Mouse (Mus musculus) lung, postnatal 25 days (tissue): ENCODE measurements around the gene Exoc3l4.
A peak's percentile ranks its signal among the peaks of the same experiment; 100 is the strongest.

ENCODE experiments used
- DNase-seq: peaks from one replicate; pipeline ENCODE4 v3.0.0; 2022; ENCODE audit warnings: low spot score

Exoc3l4 gene

DNA sequence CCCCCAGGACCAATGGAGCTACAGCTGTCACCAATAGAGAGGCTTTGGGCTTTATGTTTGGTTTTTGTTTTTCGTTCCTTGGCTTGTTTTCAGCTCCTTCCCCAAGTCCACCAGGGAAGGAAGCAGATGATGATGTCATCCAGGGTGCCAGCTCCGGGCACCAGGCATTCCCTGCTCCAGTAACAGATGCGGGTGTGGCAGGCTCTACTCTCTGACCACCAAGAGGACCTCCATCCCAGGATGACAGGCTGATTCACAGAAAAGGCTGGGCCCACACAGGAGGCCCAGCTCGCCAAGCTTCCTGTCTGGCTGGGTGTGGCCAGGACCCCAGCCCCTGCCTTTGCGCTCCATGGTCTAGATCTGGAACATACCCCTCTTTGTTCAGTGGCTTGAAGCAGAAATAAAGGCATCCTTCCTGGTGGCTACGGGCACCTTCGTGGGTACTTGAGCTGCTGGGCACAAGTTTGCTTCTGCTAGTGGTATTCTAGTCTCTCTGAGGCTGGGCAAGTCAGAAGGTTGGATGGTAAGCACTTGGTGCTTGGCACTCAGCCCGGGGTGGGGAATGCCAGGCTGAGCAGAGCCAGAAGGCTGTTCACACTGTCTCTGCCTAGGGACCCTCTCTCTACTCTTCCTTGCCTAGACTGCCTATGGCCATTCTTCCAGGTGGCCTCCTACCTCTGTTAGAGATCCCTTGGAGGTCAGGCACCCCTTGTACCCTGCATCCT, 5.0 kb upstream of the Exoc3l4 start:
- DNase-seq, result no peak

DNA sequence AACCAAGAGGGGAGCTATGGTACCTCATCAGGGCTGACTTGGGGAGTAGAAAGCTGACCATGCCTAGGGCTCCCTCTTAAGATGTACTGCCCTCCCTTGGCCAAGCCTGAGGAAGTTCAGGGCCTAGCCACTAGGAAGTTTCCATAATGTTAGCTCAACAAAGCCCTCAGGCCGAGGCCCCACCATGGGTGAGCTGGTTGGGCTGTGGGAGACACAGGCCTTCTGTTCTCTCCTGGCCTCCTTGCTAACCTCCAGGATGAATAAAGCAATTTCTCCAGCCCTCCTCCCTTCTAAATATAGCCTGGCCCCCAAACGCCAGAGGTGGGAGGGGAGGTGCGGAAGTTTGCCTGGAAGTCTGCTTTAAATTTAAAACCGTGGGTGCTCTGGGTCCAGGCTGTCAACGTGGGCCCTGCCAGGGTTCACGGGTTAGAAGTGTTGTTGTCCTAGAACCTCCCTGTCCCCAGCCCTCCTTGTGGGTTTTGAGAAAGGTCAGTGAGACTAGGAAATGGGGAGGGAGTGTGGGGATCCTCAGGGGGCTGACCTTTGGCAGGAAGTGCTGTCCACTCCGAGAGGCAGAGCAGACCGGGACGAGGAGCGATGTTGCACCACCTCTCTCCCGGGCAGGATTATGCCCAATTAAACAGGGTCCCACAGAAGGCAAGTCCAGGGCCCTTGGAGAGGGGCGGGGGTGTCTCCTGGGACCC, 4.1 kb upstream of the Exoc3l4 start:
- DNase-seq, result no peak

DNA sequence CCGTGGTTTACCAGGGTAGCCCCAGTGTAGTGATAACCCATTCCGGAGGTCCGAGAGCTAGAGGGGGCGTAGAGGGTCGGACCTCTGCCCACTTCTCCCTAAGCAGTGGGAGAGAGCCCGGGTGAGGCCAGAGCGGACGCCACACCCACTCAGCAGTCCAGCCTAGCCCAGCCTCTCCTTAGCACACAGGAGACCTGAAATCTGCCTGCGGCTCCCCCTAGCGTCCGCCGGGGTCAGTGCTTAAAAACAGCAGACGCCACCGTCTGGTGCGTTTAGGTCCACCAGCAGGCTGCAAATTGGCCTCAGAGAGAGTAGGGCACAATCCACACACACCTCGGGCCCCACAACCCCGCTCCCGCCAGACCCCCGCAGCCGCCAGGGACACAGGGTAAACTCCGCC, 3.5 kb upstream of the Exoc3l4 start:
- peak; percentile 93 for DNase-seq

DNA sequence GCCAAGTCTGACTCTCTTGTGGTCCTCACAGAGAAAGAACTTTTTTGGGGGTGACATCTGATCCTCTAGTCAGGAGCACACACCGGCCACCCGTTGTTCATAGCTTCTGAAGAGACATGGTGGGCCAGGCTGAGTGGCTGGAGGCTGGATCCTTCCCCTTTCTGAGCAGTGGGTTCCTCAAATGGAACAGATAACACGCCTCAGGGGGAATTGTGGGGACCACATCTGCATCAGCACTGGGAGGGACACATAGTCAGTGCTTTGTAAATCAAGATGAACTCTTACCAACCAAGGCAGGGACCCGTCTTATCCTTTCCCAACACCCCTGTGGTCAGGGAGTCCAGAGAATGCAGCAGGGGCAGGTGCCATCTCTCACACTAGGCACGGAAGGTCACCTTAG, 3.1 kb downstream of the Exoc3l4 start:
- no peak for DNase-seq

DNA sequence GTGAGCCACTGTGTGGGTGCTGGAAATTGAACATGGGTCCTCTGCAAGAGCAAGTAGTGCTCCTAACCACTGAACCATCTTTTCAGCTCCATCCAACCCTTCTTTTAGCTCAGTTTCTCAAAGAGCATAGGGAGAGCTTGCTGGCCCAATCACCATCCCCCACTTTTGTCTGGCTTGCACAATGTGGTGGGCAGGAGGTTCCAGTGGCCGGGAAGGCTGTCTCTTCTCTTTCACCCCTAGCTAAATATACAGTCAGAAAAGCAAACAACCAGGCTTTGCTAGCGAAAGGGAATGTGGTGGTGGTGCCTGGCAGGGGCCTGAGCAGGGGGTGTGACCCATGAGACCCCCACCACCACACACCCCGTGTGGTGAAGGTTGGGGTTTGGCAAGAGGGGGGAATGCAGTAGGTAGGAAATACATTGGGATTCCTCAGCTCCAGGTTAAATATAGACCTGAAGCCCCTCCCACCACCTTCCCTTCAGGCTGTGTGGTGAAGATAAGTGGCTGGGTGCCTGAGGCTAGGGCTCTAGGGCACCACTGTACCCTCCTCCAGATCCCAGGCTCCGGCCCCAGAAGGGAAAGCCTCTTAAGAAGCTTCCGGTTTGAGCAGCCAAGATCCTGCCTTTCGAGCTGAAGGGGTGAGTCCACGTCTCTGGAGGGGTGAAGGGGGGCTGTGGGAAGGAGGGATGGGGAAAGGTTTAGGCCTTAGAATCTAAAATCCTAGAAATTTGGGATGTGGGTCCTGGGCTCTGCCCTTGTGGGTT, 4.3 kb downstream of the Exoc3l4 start:
- DNase-seq, result no peak

DNA sequence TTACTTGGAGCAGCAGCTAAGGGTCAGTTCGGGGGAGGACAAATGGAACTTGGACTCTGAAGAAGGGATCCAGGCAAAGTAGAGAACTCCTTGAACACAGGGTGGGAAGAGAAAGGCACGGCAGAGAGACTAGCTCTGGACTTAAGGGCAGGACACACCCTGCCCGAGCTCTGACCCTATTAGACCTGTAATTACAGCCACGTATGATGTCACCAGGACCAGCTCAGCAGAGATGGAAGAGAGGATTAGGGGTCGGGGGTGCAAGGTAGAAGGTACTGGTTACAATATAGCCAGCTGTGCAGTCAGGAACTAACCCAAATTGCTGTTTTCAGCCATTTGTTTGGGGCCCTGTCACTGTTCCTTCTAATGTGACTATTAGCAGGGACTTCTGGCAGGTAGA, 6.0 kb downstream of the Exoc3l4 start:
- DNase-seq, result no peak

DNA sequence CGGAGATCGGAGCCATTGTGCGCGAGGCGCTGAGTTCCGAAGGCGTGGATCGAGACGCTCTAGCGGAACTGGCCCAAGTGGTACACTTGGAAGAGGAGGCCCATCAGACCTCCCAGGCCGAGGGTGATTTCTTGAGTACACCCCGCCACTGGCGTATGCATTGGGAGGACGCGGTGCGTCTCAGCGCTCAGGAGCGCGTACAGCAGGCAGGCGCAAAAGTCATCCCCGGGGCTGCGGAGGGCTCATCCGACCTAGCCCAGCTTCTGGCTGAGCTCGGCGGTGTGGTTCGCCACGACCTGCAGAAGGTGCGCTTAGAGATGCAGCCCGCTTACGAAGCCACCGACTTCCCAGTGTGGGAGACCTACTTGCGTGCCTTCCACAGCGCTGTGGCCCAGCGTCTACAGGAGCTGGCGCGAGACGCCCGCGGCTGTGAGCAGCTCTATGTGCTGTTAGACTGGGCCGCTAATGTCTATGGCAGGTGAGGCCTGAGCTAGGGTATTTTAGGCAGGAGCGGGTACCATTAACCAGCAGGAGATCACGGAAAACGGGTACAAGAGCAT, 6.8 kb downstream of the Exoc3l4 start:
- no peak for DNase-seq

DNA sequence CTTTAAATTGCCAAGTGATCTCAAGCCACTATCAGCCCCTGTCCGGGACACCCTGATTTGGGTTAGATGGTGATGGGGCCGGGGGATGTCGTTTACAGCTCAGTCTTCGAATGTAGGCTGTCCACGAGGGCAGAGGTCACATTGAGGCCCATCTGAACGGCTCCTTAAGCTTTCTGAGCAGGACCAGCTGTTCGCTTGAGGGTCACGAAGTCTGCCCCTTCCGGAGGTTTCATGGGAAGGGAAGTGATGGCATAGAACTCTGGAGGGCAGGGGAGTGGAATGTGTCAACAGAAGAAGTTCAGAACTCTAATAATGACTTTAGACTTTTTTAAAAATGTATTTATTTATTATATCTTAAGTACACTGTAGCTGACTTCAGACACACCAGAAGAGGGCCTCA, 7.7 kb downstream of the Exoc3l4 start:
- DNase-seq, result no peak

DNA sequence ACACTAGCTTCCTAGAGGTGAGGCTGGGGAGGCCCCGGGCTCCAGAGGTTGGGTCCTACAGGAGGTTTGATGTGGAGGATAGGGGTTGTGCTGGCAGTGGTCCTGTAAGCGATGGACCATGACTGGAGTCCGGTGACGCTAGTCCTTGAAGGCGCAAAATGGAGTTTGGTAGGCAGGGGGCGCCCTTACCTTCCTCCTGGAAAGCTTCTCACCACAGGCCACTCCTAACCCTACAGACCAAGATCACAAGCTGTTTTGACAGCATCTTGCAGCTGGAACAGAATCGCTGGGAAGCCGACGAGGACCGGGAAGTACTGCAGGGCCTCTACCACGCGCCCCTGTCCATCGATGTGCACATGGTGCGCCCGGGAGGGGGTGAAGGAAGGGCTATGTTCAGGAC, 8.4 kb downstream of the Exoc3l4 start:
- peak; percentile 84 for DNase-seq

DNA sequence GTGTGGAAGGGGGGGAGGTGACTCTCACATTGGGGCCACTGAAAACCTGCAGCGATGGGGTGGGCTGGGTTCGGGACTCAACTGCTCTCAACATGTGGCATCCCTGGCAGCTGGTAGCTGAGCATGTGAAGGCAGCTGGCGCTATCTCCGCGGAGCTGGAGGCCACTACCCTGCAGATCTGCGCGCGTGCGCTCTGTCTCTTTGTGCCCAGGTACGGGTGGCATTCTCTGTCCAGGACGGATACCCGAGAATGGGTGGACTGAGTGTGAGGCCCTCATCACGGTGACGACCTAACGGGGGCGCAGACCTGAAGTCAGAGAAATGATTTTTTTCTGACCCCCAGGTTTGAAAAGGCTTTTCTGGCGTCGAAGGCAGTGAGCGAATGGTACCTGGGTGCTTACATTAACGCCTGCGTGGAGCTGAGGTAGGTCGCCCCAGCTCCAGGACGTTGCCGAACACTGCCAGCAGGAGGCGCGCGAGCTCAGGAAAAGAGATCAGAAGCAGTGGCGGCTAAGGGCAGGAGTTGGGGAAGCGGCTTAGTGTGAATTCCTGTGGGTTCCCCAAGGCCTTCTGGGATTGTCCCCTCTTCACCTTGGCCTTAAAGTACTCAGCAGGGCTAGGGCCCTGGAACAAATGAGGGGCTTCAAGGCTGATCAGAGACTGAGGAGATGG, 9.1 kb downstream of the Exoc3l4 start:
- peak; percentile 89 for DNase-seq

DNA sequence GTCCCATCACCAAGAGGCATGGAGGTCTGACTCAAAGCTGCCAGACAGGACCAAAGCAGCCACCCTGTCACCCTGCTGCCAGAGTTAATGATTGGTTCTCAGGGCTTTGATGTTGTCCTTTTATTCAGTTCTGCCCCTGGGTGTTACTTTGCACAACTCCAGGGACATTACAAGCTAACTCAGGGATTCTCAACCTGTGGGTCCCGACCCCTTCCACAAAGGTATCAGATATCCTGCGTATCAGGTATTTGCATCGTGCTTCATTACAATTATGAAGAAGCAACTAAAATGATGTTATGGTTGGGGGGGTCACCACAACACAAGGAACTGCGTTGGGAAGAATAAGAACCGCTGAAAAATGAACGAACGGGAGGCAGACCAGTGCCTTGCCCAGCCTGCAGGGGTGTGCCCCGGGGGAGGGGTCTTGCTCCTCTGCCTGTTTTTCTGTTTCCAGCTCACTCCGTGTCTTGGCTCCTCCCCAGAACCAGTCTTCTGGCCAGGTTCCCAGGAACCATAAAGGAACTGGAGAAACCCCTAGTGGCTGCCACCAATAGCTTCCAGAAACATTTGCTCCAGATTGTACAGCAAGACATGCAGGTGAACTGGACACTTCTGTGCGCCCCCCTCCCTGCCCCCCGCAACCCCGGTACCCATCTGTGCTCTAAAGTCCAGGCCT, 10.8 kb downstream of the Exoc3l4 start:
- no peak for DNase-seq

DNA sequence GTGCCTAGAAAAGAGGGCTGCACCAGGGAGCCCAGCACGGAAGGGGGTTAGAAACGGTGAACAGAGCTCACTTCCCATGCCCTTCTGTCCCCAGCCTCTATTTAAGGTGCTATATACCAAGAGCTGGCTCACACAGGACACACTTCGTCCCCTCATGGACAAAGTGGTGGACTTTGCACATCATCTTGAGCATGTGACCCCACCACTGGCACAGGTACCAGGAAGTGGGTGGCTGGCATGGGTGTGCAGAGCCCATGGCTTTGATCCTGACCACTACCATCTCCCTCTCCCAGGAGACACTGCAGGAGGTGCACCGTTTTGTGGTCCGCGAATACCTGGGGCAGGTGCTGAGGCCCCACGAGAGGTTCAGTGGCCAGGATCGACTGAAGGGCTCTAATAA, 11.5 kb downstream of the Exoc3l4 start:
- DNase-seq, result no peak

DNA sequence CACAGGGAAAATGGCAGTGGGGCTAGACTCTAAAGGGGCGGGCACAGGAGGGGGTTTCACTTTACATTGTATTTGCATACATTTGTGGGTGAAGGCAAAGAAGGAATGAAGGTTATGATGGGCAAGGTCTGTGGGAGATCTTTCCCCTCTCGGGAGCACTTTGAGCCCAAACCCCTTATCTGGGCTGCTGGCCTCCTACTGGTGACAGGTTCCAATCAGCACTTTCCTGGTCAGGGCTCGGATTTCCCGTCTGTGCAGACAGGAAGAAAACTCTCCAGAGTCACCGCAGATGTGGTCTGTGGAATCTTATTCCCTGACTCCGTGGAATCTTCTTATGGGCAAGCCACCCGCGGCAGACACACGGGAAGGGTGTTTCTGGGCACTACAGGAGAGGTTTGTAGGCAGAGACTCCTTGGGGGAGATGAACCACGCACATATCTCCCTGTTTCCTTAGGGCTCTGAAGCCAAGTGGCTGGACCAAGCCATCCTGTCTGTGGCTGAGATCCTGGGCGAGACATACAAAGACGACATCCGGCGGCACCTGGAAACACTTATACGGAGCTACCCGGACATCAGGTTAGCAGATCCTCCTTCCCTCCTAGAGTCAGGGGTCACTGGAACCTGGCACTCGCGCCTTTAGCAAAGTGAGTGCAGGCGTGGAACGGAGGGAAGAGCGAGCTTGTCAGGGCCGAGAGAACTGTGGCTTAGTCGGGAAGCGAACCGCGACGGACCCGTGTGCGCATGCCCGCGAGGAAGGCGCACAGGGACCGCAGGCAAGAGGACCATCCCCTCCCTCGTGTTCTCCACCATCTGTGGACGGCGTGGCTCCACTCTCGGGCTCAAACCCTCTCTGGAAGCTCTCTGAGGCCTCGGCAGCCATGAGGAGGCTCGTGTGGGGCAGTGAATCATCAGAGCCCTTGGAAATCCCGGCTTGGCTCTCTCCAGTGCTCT, 12.4 kb downstream of the Exoc3l4 start:
- DNase-seq, result no peak

DNA sequence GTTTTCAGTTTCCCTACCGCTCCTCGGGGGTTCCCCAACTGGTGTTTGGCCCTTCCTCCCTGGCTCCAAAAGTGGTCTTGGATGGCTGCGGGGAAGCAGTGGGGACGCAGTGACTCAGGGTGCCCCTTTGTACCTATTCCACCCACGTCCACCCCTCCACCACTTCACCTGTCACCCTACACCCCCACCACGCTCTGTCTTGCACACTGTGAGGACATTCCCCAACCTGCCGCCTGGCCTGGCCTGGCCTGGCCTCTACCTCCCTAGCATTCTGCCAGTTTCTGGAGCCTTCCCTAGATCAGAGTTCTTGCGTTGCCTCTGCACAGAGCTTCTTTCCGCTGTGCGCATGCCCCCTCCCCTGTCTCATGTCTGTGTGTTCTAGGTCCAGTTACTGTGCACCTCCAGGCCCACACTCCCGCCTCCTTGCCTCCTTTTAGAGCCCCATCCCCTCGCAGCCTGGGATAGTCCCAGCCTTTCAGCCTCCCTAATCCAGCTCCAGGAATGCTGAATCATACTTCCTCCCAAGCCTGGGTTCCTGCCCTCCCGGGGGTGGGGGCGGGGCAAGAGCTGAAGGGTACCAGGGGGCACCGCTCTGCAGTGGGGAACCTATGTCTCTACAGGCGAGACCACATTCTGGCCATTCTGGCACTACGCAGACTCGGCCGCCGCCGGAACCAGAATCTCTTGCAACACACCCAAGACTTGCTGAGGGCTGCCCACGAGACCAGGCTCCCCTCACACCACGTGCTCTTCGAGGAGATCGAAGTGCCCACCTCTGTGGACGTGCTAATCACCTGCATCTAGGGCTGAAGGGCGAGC, 13.4 kb downstream of the Exoc3l4 start:
- no peak for DNase-seq

DNA sequence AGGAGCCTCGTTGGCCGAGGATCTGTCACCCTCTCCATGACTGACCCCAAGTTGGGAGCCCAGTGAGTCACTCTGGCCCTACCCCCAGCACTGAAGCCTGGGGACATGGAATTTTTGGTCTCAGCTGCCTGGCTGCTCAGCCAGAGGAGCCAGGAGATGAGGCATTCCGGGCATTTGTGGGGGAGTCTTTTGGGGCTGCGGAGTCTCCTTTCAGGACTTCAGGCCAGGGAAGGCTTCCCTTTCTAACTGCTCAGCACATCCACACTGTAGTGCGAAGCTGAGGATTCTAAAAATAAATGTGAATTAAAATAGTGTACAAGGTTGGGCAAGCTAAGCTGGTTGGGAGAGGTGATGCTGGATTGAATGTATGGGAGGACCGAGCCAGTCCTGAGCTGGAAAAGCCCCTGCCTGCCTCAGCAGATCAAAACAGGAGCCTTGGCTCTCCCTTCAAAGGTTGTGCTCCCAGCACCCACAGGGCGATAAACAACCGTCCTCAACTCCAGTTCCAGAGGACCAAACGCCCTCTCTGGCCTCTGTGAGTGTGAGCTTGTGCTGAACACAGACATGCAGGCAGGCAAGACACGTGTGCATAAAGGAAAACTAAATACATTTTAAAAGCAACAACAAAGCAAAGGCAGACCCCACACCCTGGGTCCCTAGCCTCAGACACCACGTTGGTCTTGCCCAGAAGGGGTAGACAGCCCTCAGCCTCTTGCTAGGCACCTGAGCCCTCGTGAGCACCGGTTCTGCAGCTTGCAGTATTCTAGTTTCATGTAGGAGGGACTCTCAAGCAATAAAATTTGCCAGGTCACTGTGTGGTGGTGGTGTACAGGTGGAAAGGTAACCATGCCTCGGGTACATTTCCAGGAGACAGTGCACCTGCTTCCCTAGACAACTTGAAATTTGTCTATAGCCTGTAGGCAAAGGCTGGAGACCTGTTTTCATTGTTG, 14.3 kb downstream of the Exoc3l4 start:
- no peak for DNase-seq

DNA sequence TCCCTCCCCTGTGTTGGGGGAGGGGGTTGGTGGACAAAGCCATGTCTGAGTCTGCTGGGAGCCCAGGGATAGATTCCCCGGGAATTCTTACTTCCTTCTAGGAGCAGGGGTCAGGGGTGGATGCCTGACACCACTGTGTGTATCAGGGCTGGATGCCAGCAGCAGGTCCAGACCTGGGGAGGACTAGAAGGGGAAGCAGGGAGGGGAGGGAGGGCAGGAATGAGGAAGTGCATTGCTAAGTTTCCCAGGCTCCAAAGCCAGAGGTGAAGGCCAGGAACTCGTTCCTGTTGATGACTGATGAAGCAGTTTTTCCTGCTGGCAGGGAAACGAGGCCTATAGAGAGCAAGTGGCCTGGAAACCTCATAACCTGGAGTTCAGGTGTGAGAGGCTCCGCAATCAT, 15.3 kb downstream of the Exoc3l4 start:
- no peak for DNase-seq

DNA sequence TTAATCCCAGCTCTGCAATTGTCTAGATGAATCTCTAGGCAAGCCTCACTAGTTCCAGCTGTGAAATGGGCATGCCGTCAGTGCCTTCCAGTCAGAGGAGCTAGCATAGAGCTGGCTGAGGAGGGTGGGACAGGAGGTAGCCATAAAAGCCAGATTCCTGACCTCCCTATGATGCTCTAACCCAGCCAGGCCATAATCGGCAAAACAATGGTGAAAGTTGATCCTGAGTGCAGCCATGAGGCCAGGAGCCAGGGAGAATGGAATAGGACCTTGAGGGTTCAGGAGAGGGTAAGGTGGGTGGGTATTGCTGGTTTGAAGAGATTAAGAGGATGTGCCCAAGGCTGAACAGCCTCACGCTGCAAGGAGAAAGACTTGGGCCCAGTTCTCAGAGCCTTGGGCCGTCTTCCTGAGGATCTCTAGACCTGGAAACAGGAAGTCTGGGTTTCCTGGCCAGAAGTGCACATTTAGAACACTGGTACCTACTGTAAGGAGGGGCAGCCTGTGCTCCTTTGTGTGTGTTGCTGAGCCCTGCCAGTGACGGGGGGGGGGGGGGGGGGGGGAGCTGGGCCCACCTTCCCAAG, 16.0 kb downstream of the Exoc3l4 start:
- no peak for DNase-seq

DNA sequence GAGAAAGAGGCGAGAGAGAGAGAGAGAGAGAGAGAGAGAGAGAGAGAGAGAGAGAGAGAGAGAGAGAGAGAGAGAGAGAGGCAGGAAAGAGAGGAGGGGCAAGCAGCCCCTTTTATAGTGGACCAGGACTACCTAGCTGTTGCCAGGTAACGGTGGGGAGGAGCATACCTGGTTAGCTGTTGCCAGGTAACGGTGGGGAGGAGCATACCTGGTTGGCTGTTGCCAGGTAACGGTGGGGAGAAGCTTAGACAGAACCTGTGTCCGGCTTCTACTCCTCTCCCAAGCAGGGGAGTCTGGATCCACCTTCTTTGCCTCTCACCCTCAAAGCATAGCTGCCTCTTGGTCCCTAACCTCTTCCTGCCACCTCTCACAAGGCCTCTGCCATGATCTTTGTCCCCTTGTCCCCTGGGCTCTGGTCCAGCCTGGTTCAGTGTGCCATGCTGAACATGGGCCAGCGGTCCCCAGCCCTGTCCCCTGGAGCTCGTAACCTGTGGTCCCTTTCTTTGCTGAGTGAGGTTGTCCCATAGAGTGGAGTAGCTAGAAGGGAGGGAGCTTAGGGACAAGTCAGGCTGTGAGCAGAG, 17.4 kb downstream of the Exoc3l4 start:
- no peak for DNase-seq
